Mouse (Mus musculus) mature B cell (primary cell): ENCODE data around the gene Krtap19-4.

Experiments
- in situ Hi-C: fragments of 300-500 bp; cut with MboI; formaldehyde crosslinking; loops from 2 replicates; pipeline ENCODE4 v1.14.3; 2019

Gene Krtap19-4

DNA sequence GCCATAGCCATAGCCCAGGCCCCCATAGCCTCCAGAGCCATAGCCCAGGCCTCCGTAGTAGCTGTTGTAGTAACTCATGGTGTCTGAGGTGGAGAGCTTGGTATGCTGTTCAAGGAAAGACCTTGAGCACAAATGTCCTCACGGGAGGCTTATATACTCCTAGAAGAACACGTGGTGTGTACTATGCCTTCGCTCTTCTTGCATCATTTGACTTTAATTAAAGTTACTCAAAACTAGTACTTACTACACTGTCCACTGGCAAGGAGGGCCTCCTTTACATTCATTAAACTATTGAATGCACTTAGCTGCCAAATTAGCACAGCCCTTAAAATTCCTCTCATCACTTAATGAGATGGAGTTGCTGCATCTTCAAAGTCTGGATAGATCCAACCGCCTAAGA lies at the start of gene Krtap19-4:
TSS of gene Krtap19-4 (minus strand) at position 101 of the 400 bp plus-strand sequence.
- in situ Hi-C loops, result no loop called here

DNA sequence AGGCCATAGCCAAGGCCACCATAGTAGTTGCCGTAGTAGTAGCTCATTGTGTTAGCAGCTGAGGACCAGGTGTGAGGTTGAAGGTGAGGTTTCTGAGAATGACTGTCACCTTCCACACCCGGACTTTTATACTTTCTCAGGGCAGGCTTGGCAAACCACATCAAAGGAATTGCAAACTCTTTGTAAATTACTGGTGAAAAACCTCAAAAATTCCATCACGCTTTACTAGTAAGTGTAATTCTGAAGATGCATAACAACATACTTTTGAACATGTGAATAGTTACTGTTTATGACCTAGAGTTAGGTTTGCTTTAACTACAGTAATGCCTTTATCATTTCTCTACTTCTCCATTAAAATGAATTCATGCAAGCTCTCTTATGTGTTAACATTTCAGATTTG lies 47.3 kb upstream of the Krtap19-4 start, which contains the start of gene Krtap19-9b:
TSS of gene Krtap19-9b (minus strand) at position 101 of the 400 bp plus-strand sequence.
- in situ Hi-C loops, result no loop called here

DNA sequence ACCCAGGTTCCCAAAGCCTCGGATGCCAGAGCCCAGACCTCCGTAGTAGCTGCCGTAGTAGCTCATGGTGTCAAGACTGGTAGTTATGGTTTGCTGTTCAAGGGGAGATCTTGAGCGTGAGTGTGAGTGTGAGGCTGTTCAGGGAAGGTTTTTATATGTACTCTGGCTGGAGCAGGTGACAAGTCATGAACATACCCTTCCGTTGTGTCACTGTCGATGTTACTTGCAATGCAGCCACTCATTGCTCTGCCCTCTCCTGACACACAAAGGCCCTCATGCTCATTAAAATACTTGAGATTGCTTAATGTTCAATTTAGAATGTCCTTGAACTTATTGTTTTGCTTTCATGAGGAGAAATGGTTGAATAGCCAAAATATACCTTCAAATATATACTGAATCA lies 11.5 kb upstream of the Krtap19-4 start, which contains the start of gene Krtap19-5:
TSS of gene Krtap19-5 (minus strand) at position 101 of the 400 bp plus-strand sequence.
- in situ Hi-C loops, result no loop called here

DNA sequence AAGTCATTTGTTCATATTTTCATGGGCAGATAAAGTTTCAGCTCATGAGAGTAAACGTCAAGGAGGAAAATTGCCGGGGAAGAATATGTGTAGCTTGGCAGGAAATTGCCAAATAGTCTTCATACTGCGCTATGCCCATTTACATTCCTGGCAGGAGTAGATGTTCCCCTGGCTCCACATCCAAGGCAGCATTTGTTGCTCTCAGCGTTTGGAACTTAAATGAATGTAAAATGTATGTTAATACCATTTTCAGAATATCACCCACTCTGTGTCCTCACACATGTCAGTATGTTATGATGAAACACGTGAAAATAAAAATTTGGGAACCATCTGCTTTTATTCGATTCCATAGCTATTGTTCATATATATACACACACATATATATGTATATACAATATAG lies 2.0 kb upstream of the Krtap19-4 start:
- in situ Hi-C loops, result no loop called here

DNA sequence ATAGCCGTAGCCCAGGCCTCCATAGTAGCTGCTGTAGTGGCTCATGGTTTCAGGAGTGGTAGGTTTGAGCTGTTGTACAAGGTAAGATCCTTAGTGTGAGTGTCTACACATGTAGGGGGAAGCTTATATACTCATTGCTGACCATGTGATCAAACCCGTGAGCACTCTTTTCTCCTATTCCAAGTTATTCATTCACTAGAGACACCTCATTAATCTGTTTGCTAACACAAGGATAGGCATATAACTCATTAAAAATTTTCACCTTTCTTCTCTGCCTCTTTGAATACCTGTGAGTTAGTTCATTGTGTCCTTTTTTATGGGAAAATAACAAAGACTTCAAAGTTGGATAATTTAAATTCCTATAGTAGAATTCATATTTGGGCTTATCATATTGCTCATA lies 7.0 kb downstream of the Krtap19-4 start, which contains the start of gene Krtap19-3:
TSS of gene Krtap19-3 (minus strand) at position 101 of the 400 bp plus-strand sequence.
- in situ Hi-C loops, result no loop called here

DNA sequence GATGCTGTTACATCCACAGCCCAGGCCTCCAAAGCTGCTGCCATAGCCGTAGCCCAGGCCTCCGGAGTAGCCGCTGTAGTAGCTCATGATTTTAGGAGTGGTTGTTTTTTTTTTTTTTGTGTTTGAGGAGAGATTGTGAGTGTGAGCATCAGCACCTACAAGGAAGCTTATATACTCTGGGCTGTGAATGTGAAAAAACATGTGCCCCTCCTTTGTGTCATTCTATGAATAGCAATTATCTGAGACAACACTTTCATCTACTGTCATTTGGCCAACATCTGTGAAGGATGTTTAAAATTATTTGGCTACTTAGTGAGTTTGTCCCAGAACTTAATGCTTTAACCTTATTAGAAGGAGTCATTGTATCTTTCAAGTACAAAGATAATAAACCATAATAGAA lies 10.7 kb downstream of the Krtap19-4 start, which contains the start of gene Krtap19-2:
TSS of gene Krtap19-2 (minus strand) at position 101 of the 400 bp plus-strand sequence.
- in situ Hi-C loops, result no loop called here

DNA sequence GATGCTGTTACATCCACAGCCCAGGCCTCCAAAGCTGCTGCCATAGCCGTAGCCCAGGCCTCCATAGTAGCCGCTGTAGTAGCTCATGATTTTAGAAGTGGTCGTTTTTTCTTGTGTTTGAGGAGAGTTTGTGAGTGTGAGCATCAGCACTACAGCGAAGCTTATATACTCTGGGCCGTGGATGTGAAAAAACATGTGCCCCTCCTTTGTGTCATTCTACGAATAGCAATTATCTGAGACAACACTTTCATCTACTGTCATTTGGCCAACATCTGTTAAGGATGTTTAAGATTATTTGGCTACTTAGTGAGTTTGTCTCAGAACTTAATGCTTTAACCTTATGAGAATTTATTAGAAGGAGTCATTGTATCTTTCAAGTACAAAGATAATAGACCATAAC lies 15.6 kb downstream of the Krtap19-4 start, which contains the start of gene Krtap19-1:
TSS of gene Krtap19-1 (minus strand) at position 101 of the 400 bp plus-strand sequence.
- in situ Hi-C loops, result no loop called here

DNA sequence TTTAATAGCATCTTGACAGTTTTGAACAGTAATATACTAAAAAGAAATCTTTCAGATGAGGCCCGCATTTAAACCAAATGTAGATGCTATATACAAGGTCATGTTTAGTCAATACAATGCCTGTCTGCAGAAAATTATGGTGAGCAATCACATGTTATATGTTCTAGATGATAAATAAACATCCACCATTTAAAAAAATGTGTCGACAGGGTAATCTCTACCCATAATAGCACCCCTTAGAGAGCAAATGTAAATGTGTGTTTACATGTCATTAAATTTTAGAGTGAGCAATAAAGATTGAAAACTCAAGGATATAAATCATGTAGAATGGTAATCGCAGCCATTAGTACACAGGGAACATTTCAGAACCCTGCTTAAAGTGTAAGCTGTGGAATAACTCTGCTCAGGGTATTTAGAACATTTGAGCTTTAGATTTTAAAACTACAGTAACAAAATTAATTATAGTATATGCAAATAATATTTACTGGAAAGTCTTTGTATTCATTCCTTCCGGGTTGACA lies 19.9 kb downstream of the Krtap19-4 start:
- in situ Hi-C loops, result no loop called here

DNA sequence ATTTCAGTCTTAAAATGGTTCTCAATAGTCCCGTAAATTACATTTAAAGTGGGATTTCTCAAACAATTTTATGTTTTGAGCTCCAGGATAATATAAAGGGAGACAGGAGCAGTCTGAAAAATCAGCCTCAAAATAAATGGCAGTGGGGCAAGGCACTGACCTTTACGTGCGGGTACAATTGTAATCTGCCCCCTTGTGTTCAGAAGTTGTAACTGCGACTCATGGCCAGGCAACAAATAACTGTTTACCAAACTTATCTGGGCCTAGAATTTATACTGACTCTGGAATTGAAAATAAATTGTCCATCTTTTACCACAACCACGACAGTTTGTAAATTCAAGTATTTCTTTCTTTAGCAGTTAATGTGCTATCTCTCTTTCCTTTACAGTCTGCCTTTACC lies 33.4 kb downstream of the Krtap19-4 start:
- in situ Hi-C loops, result no loop called here

DNA sequence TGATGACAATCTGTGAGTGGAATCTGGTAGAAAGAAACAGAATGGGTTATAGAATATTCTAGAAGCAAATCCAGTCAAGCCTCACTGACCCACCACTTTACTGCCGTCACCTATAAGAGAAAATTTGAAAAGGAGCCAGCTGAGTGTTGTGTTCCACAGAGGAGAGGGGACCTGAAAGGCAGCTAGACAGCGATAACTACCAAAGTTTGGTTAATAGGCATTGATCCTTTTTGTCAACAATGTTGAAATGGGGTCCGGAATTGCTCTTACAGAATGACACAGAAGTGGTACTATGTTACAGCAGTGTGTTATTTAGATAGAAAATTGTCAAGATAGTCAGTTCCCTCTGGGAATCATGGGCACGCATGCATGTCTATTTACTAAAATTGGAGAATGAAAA lies 36.3 kb downstream of the Krtap19-4 start:
- in situ Hi-C loops, result no loop called here

DNA sequence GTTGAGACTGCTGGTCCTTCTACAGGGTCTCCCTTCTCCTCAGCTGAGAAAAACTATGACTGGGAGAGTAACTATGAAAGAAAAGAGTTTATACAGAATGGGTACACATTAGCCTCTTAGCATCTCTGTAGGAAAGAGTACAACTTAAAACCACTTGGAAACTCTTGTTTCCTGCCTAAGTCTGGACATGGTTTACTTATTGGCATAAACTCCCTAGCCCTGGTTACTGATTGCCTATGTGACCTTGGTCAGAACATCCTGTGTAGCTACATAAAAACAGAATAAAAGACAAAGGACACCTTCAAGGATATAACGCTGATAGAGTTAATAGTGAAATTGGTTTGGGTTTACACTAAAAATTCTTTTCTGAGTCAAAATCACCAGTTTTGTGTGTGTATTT lies 37.5 kb downstream of the Krtap19-4 start:
- in situ Hi-C loops, result no loop called here
